Mouse (Mus musculus) bone marrow, adult 2 months (tissue): ENCODE results near the gene Smco3.

Experiments
- CTCF ChIP-seq: fragments of 200-500 bp; IDR thresholded peaks from 2 replicates; pipeline ENCODE4 v1.5.1; 2011; ENCODE audit warnings: low read length, control low read depth; ENCODE audit not compliant: control insufficient read depth, insufficient read depth
- POLR2A ChIP-seq: fragments of 200-500 bp; IDR thresholded peaks from 2 replicates; pipeline ENCODE4 v1.6.1; 2011; ENCODE audit warnings: low read depth, mild to moderate bottlenecking, control low read depth, low read length, borderline replicate concordance; ENCODE audit not compliant: control insufficient read depth

GRCm38 (mm10) chr6:136781377-136781986 lies 53.8 kb downstream of the Smco3 start, which contains the start of gene Gucy2c:
- no peak for TF ChIP-seq POLR2A
- no peak for TF ChIP-seq CTCF
